Mouse (Mus musculus) stomach, postnatal 0 days (tissue): Measurements from ENCODE around the gene Ubash3b. TPM values are rescaled to one million over a fixed set of nuclear protein-coding genes. Genes with fewer than 3 reads are reported as not detected.
A peak's percentile ranks its signal among the peaks of the same experiment; 100 is the strongest.

Experiments
- ATAC-seq: fragments of 200-750 bp; cut with Nextera tagmentation; 2 replicates; pipeline ENCODE4 v1.8.0; 2017; ENCODE audit not compliant: low FRiP score, low TSS enrichment
- DNase-seq: peaks from one replicate; pipeline ENCODE4 v3.0.0-alpha.2; 2016; ENCODE audit warnings: low spot score
- H3K27ac ChIP-seq: fragments of 300-500 bp; sonication (generic); replicated peaks from 2 replicates; pipeline ENCODE4 v1.5.1; 2014; ENCODE audit warnings: mild to moderate bottlenecking, control low read depth
- H3K27me3 ChIP-seq: fragments of 300-500 bp; sonication (generic); 2 replicates; pipeline ENCODE4 v1.6.1; 2014; ENCODE audit warnings: low read length; ENCODE audit not compliant: control insufficient read depth, insufficient read depth
- H3K36me3 ChIP-seq: fragments of 300-500 bp; sonication (generic); 2 replicates; pipeline ENCODE4 v1.6.1; 2014; ENCODE audit warnings: low read length, mixed read lengths; ENCODE audit not compliant: control insufficient read depth, insufficient read depth
- H3K4me1 ChIP-seq: fragments of 300-500 bp; sonication (generic); replicated peaks from 2 replicates; pipeline ENCODE4 v1.6.1; 2014; ENCODE audit warnings: antibody characterized with exemption; ENCODE audit not compliant: control insufficient read depth, insufficient read depth
- H3K4me2 ChIP-seq: fragments of 300-500 bp; sonication (generic); replicated peaks from 2 replicates; pipeline ENCODE4 v1.6.1; 2014; ENCODE audit warnings: low read depth, mild to moderate bottlenecking, control low read depth, moderate library complexity
- H3K4me3 ChIP-seq: fragments of 300-500 bp; sonication (generic); 2 replicates; pipeline ENCODE4 v1.5.1; 2014; ENCODE audit warnings: low read depth, low read length, control low read depth
- H3K9ac ChIP-seq: fragments of 300-500 bp; sonication (generic); 2 replicates; pipeline ENCODE4 v1.6.1; 2014; ENCODE audit warnings: mild to moderate bottlenecking, low read length, control low read depth, mixed read lengths
- H3K9me3 ChIP-seq: fragments of 300-500 bp; sonication (generic); 2 replicates; pipeline ENCODE4 v1.6.1; 2016; ENCODE audit warnings: low read length; ENCODE audit not compliant: control insufficient read depth
- CTCF ChIP-seq: IDR thresholded peaks from 2 replicates; pipeline ENCODE4 v1.5.1; 2016; ENCODE audit warnings: antibody characterized with exemption, low read depth, mild to moderate bottlenecking, moderate library complexity
- EP300 ChIP-seq: optimal IDR thresholded peaks from 2 replicates; pipeline ENCODE3; 2016; ENCODE audit warnings: antibody characterized with exemption
- WGBS: fragments of 180-500 bp; shearing (Covaris S2); extraction: QIAGEN DNeasy Blood & Tissue Kit; methylation state at CpG from one replicate; pipeline ENCODE4 v1.1.7; 2014; 5-methylcytosine and 5-hydroxymethylcytosine counted together
- polyA plus RNA-seq: library from polyadenylated mRNA; unstranded; fragments of >200 nt; fragmentation: Nextera tagmentation; extraction: Ambion mirVana; gene quantifications from 2 replicates; pipeline ENCODE4 v1.2.1, GENCODE M21; 2015

Gene Ubash3b
- polyA plus RNA-seq, 1 experiment from 2014 or later = 1.4 TPM

- Histone ChIP-seq H3K27ac (no peak overlapping the region), H3K9me3 (no peaks in the 10 kb centered on the region), H3K27me3 (no peaks in the 10 kb centered on the region), H3K4me3 (peak overlapping the region; percentile 79), H3K4me1 (0 out of 2 replicates have a peak, but pooled peaks cover 3% of the 10 kb centered on the region), H3K36me3 (no peaks in the 10 kb centered on the region), H3K4me2 (peak overlapping the region; percentile 85), H3K9ac (peak overlapping the region; percentile 66)
- no peak for ATAC-seq
- no peak for DNase-seq
- TF ChIP-seq CTCF (no peak), EP300 (no peak)
- under 1% methylated on average over 20 of the region's 20 CpGs for WGBS
Measured at GRCm38 (mm10) chr9:41156720-41157019, 4.8 kb downstream of the Ubash3b start.

DNA sequence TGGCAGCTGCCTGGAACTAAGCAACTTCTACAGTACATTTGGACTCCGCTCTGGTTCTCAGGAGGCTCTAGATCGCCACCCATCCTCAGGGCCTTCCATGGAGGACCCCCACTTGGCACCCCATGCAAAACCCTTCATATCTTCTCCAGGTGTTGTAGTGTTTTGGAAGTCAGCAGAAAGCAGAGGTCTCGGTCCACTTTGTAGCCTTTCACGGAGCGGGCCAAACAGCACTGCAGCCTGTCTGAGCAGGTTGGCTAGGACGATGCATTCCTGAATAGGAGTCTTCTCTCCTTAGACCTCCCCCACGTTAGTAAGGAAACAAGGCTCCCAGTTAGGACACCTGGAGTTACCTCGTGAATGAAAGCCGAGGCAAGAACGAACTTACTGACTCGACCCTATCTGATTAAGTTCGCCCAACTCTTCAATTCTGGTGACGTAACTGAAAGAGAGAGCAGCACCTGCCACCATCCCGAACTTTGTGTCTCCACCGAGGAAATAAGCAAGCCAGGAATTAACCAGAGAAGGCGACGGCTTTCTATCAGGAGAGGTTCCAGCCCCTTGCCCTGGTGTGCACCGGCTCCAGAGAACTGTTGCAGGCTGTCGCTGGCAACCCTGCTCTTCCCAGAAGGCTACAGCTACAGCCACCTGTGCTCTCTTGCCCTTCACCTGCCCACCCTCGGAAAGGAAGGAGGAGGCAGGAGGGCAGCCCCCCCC lies 5.3 kb downstream of the Ubash3b start:
- Histone ChIP-seq H3K4me1 (0 out of 2 replicates have a peak, but pooled peaks cover 3% of the 10 kb centered on the region), H3K9me3 (no peaks in the 10 kb centered on the region), H3K9ac (no peak overlapping the region), H3K36me3 (no peaks in the 10 kb centered on the region), H3K27me3 (no peaks in the 10 kb centered on the region), H3K4me3 (peak overlapping the region; percentile 79), H3K27ac (no peak overlapping the region), H3K4me2 (peak overlapping the region; percentile 85)
- WGBS = 32% methylated on average over 20 of the region's 20 CpGs
- peak; percentile 29 for DNase-seq
- TF ChIP-seq CTCF (no peak), EP300 (no peak)
- ATAC-seq = no peak

- Histone ChIP-seq H3K4me1 (0 out of 2 replicates have a peak, but pooled peaks cover 3% of the 10 kb centered on the region), H3K9ac (no peak overlapping the region), H3K27me3 (no peaks in the 10 kb centered on the region), H3K9me3 (no peaks in the 10 kb centered on the region), H3K4me3 (no peak overlapping the region), H3K27ac (no peak overlapping the region), H3K36me3 (no peaks in the 10 kb centered on the region), H3K4me2 (no peak overlapping the region)
- no peak for DNase-seq
- ATAC-seq = no peak
- no peak for TF ChIP-seq EP300
- no peak for TF ChIP-seq CTCF
- 72% methylated on average over 1 of the region's 1 CpGs for WGBS
Measured at GRCm38 (mm10) chr9:41153979-41154378, 7.5 kb downstream of the Ubash3b start.

GRCm38 (mm10) chr9:41153050-41153449 lies 8.4 kb downstream of the Ubash3b start:
- TF ChIP-seq CTCF (no peak), EP300 (no peak)

GRCm38 (mm10) chr9:41151491-41151890 lies 10.0 kb downstream of the Ubash3b start:
- TF ChIP-seq CTCF (no peak), EP300 (no peak)
- Histone ChIP-seq H3K4me3 (no peak overlapping the region), H3K4me1 (no peaks in the 10 kb centered on the region; the same call in 1 of the 2 replicates), H3K4me2 (no peak overlapping the region), H3K9me3 (no peaks in the 10 kb centered on the region), H3K9ac (no peak overlapping the region), H3K36me3 (no peaks in the 10 kb centered on the region), H3K27me3 (no peaks in the 10 kb centered on the region), H3K27ac (no peak overlapping the region)
- DNase-seq = no peak
- no peak for ATAC-seq
- WGBS = 84% methylated on average over 4 of the region's 4 CpGs

More at GRCm38 (mm10) chr9:41153050-41153449, 8.4 kb downstream of the Ubash3b start:
- Histone ChIP-seq H3K9ac (no peak overlapping the region), H3K4me2 (no peak overlapping the region), H3K27ac (no peak overlapping the region), H3K36me3 (no peaks in the 10 kb centered on the region), H3K27me3 (no peaks in the 10 kb centered on the region), H3K4me3 (no peak overlapping the region), H3K9me3 (no peaks in the 10 kb centered on the region), H3K4me1 (0 out of 2 replicates have a peak, but pooled peaks cover 3% of the 10 kb centered on the region)
- ATAC-seq = no peak
- WGBS = 46% methylated on average over 5 of the region's 5 CpGs
- DNase-seq = no peak

GRCm38 (mm10) chr9:41149896-41150295 lies 11.6 kb downstream of the Ubash3b start:
- H3K4me1 ChIP-seq = no peaks in the 10 kb centered on the region; the same call in 1 of the 2 replicates
- DNase-seq = no peak
- H3K36me3 ChIP-seq = no peaks in the 10 kb centered on the region
- no peaks in the 10 kb centered on the region for H3K9me3 ChIP-seq
- no peak for ATAC-seq
- H3K4me3 ChIP-seq = no peak overlapping the region
- H3K4me2 ChIP-seq = no peak overlapping the region
- no peaks in the 10 kb centered on the region for H3K27me3 ChIP-seq
- WGBS = 45% methylated on average over 2 of the region's 2 CpGs
- H3K9ac ChIP-seq = no peak overlapping the region
- no peak overlapping the region for H3K27ac ChIP-seq
- TF ChIP-seq EP300 (no peak), CTCF (no peak)
